Mouse (Mus musculus): Measurements from ENCODE around the gene Lrrn4cl.
"Not testable (repeated sequence)": the region's sequence is repeated elsewhere in the genome, so short reads cannot be mapped to it uniquely, and the experiment has no call there.

Gene Lrrn4cl

DNA sequence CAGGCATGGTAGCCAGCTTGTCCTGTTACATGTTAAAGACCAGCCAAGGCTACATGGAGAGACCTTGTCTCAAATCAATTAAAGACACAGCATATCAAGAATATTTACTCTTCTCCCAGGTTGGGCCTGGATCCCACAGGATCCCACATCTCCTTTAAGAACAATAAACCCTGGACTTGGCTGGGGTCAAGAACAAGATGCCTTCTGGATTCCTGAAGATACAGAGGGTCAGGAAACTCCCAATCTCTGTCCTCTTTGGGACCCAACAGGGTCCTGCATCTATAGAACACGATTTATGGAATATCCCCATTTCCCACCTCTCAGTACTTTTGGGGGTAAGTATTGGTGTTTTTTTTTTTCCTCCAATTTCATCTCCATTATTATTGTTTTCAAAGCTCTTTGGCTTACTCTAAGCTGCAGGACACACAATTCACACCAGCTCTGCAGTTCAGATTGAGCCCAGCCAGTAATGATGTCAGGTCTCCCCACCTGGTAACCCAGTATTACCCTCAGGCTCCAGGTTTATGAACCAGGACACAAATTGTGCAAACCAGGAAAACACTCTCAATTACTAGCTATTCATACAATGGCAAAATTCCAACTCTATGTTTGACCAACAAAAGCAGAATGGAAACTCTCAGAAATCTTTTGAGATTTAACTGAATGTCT is 36.5 kb downstream of the Lrrn4cl start:
- no peak for DNase-seq

DNA sequence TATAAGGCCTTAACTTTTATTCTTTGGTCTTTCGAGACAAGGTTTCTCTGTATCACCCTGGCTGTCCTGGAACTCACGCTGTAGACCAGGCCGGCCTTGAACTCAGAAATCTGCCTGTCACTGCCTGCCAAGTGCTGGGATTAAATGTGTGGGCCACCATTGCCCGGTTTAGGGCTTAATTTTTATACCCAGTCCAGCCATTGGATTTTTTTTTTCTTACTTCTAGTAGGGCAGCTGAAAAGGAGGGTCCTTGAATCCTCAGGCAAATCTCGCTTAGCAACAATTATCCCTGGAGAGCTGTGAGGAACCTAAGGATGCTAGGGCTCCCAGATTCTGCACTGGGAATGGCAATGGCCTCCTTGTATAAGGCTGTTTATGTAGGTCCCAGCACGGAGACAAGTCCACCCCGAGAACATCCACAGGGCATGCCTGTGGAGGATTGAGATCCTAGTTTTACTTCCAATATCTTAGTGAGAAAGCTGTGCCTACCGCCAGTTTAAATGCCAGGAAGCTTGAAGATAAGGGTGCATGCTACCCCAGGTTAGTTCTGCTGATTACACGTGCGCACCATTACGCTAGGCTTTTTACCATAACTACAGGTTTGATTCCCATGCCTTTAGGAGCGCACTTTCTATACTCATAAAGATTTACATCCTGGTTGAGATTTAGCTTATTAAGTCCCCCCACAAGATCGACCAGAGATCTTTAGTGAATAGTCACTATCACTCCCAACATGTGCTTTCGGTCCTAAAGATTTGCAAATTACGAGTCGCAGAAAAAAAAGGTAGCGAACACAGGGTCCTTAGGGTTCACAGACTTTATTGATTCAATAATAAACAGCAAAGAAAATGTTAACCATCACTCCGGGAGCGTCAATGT is 37.3 kb downstream of the Lrrn4cl start:
- DNase-seq, result no peak

DNA sequence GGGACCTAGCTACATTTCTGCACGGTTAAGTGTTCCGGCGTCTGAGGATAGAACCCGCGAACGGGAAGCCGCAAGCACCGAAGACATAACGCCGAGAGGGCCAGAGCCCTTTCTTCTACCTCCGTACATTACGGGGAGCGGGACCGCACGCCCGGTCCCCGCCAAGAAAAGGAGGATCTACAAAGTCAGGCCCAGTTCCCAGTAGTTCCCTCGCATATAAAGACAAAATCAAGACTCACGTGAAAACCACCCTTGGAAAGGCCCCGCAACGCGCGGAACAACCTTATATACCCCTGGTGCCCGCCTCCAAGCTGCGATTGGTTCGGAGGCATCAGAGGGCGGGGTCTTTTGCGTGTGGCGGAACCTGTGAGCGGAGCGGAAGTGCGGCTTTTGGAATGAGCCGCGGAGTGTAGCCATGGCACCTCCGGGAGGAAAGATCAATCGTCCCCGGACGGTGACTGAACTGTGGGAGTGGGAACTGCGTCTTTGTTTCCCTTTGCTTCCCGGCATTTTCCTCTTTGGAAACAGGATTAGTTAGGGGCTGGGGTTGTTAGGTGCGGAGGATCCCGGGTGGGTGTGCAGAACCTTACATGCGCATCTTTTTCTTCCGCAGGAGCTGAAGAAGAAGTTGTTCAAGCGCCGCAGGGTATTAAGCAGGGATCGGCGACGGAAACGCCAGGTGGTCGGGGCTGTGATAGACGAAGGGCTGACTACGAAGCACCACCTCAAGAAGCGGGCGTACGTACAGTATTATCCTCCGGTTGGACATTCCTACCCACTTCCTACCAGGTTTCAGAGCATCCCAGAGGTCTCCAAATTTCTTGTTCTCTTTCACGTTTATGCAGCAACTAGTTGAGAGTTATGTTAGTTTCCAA is 38.2 kb downstream of the Lrrn4cl start, which contains the start of the genes 1810009A15Rik and Gm49416:
Gene 1810009A15Rik (plus strand): TSS at position 343 of the 875 bp plus-strand sequence.
Gene Gm49416 (plus strand): TSS at position 416 of the 875 bp plus-strand sequence.
- DNase-seq, result peak; percentile 96

DNA sequence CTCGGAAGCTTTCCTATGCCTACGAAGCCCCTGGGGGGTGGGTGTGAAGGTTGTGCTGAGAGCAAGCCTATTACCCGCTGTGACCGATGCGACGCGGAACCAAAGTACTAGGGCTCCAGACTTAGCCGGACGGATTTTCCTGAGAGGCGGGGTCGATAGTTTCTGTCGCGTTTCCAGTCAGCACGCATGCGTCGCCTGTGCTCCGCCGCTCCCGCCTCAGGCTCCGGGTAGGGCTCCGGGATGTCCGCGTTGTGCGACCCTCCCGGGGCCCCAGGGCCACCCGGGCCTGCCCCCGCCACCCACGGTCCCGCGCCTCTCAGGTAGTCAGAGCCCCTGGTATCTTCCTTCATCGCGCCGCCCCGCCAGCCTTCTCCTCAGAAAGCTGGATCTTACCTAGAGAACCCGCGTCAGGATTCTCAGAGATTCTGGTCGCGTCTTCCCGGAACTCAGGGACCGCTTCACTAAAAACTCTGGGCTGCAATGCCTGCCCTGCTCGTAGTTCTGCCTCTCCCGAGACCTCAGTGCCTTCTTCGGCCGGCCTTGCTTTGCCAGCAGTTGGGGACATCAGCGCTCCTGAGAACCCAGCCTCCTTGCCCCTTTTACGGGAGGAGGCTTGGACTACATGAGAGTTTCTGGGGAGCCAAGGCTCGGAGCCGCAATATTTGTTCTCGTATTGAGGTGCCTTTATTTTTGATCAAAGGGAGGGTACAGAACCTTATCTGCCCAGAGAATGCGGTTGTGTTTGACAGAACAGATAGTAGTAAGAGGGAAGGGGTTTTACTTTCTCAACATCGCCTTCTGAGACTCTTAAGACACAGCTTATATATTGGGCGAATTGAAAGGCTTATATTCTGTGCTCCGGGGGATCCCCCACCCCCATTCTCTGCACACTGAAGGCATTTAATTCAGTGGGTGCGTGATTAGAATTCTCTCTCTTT is 42.5 kb downstream of the Lrrn4cl start, which contains the start of gene Ints5:
Gene Ints5 (plus strand): TSS at position 177 of the 938 bp plus-strand sequence.
- peak; percentile 89 for DNase-seq

DNA sequence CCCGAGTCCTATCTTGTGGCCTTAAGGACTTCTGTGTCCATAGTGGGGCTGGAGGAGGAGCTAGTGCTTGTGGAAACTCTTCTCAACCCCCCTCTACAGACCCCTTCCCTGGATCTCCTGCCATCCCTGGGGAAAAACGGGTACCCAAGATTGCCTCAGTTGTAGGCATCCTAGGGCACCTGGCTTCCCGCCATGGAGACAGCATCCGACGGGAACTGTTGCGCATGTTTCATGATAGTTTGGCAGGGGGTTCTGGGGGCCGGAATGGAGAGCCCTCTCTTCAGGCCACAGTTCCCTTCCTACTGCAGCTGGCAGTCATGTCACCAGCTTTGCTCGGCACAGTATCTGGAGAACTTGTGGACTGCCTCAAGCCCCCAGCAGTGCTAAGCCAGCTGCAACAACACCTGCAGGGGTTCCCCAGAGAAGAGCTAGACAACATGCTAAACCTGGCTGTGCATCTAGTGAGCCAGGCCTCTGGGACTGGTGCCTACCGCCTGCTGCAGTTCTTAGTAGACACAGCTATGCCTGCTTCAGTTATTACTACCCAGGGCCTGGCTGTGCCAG is 44.9 kb downstream of the Lrrn4cl start:
- no peak for DNase-seq

DNA sequence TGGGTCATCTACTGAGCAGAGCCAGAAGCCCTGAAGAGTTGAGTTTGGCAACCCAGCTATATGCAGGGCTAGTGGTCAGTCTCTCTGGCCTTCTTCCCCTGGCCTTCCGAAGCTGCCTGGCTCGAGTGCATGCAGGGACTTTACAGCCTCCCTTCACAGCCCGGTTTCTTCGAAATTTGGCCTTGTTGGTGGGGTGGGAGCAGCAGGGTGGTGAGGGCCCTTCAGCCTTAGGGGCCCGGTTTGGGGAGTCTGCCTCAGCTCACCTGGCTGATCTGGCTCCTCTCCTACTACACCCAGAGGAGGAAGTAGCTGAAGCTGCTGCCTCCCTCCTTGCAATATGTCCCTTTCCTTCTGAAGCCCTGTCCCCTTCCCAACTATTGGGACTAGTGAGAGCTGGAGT is 45.7 kb downstream of the Lrrn4cl start:
- not testable (repeated sequence) for DNase-seq

DNA sequence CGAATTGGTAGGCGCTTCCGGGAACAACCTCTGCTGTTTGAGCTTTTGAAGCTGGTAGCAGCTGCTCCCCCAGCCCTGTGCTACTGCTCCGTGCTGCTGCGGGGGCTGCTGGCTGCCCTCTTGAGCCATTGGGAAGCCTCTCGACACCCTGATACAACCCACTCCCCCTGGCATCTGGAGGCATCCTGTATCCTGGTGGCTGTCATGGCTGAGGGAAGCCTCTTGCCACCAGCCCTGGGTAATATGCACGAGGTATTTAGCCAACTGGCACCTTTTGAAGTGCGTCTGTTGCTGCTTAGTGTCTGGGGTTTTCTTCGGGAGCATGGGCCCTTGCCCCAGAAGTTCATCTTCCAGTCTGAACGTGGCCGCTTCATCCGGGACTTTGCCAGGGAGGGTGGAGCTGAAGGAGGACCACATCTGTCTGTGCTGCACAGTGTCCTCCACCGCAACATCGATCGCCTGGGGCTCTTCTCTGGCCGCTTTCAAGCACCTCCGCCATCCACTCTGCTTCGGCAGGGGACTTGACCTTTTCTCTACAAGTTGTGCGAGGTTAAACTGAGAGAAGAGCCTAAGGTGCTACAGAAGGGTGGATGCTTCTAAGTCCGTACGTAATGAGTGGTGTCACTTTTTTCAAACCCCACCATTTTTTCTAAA is 46.8 kb downstream of the Lrrn4cl start:
- DNase-seq, result peak; percentile 55

DNA sequence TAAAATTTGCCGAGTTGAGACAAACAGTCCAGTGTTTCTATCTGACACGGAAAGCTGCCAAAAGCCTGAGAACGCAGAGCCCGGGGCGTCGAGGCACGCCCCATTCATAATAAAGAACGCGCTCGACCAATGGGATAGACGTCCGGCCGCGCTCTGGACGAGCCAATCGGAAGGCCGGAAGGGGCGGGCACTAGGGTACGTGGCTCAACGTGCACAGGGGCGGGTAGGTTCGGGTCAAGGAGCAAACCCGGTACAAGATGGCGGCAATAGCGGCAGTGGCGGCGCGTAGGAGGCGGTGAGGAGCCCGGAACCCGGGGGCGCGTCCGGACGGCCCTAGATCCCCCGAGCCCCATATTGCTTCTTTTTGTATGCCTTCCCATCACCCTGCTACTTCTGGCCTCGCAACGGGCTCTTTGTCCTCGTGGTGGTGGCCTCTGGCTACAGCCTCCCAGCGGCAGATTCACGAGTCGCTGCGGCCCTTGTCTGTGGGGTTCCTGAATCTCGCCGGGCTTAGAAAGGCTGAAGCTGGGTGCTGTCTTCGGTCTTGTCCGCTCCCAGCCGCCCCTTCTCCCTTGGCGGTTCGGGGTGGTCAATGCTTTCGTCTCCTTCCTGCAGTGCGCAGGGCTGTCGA is 47.4 kb downstream of the Lrrn4cl start, which contains the start of gene Ganab:
Gene Ganab (plus strand): TSS at position 207 of the 631 bp plus-strand sequence.
- peak; percentile 97 for DNase-seq

DNA sequence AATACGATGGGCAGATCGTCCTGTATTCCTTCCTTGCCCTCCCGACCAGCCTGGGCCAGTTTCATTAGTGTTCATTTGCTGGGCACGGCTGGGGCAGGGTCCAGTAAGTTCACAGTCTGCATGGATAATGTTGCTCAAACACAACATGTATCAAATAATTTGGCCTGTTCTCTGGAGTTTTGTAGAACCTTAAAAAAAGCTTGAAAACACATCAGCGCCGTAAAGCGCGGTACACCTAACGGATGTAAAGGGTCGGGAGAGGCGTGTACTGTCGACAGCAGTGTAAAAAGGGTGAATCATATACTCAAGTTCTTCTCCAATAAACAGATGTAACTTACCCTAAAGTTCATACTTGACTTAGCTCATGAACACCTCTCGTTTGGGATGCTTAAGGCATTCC is 48.0 kb downstream of the Lrrn4cl start:
- no peak for DNase-seq

DNA sequence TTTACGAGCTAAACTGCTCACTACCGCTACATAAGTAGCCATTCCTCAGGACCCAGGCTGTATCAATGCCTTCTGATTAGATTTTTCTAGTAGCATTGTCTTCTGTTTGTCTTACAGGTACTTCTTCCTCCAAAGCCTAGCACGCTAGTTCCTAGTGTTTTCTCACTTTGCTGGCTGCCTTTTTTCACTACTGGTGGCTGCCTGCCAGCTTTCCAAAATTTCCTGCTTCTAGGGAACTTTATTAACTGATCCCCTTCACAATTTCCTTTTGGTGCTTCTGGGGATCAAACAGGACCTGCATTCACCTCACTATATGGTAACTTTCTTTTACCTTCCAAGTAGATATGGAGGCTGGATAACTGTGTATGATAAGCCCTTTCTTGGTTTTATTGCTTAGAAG is 48.5 kb downstream of the Lrrn4cl start:
- DNase-seq, result peak; percentile 21

DNA sequence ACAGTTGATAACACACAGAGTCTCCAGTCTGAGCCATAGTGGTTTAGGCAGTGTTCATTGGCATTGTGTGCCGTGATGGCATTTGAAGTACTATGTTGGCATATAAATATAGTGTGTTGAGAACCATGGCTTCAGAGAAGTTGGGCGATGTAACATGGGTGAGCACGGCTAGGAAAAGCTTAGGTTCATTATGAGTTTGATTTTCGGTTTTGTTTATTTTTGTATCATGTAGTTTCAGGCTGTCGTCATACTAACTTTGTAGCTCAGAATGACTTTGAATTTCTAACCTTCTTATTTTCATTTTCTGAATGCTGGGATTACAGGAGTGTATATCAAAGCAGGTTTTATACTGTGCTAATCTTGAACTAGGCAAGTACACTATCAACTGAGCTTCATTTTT is 52.8 kb downstream of the Lrrn4cl start:
- no peak for DNase-seq

Data from kidney, postnatal 14 days (tissue).